Mouse (Mus musculus) heart, adult 2 months (tissue): ENCODE measurements around the gene 9130213A22Rik. TPM values are rescaled to one million over a fixed set of nuclear protein-coding genes. Genes with fewer than 3 reads are reported as not detected.
A peak's percentile ranks its signal among the peaks of the same experiment; 100 is the strongest.

ENCODE experiments used
- DNase-seq, 2 experiments: peaks; one replicate each; pipeline ENCODE4 v3.0.0; 2021
- H3K27ac ChIP-seq: fragments of 200-600 bp; 2 replicates; pipeline ENCODE4 v1.8.1; 2022
- H3K27me3 ChIP-seq: fragments of 200-500 bp; 2 replicates; pipeline ENCODE4 v1.6.1; 2012; ENCODE audit warnings: mild to moderate bottlenecking, low read length, inconsistent platforms, mixed read lengths; ENCODE audit not compliant: control insufficient read depth, insufficient read depth
- H3K36me3 ChIP-seq: fragments of 200-500 bp; 2 replicates; pipeline ENCODE4 v1.6.1; 2012; ENCODE audit warnings: low read length, inconsistent platforms; ENCODE audit not compliant: control insufficient read depth, insufficient read depth
- H3K4me1 ChIP-seq: fragments of 200-500 bp; 2 replicates; pipeline ENCODE4 v1.6.1; 2011; ENCODE audit warnings: low read length; ENCODE audit not compliant: control insufficient read depth, insufficient read depth
- H3K4me3 ChIP-seq: fragments of 200-600 bp; 2 replicates; pipeline ENCODE4 v1.8.1; 2022
- H3K79me2 ChIP-seq: fragments of 200-500 bp; replicated peaks from 2 replicates; pipeline ENCODE4 v1.6.1; 2012; ENCODE audit warnings: mild to moderate bottlenecking, inconsistent platforms, low read length, moderate library complexity, mixed read lengths; ENCODE audit not compliant: control insufficient read depth, insufficient read depth
- H3K9ac ChIP-seq: fragments of 200-500 bp; 2 replicates; pipeline ENCODE4 v1.6.1; 2012; ENCODE audit warnings: low read depth, mild to moderate bottlenecking, control low read depth, inconsistent platforms, low read length, mixed read lengths
- CTCF ChIP-seq: fragments of 200-600 bp; IDR thresholded peaks from 2 replicates; pipeline ENCODE4 v1.8.1; 2022; ENCODE audit warnings: antibody characterized with exemption, mild to moderate bottlenecking, moderate library complexity
- EP300 ChIP-seq: fragments of 200-500 bp; IDR thresholded peaks from 2 replicates; pipeline ENCODE4 v1.6.1; 2011; ENCODE audit warnings: low read depth, low read length, control low read depth; ENCODE audit not compliant: insufficient read depth
- POLR2A ChIP-seq: fragments of 200-500 bp; IDR thresholded peaks from 2 replicates; pipeline ENCODE4 v1.6.1; 2011; ENCODE audit warnings: mild to moderate bottlenecking, low read depth, low read length, control low read depth; ENCODE audit not compliant: insufficient read depth
- WGBS: fragments of 180-500 bp; shearing (Covaris S2); methylation state at CpG from one replicate; pipeline ENCODE4 v1.1.7; 2018; 5-methylcytosine and 5-hydroxymethylcytosine counted together
- intact Hi-C: fragments of 180-260 bp; cut with DNase I; formaldehyde crosslinking; loops from one replicate; pipeline ENCODE4 v1.15.1; 2025
- polyA plus RNA-seq: library from polyadenylated mRNA; depleted of rRNA; stranded (reverse); fragments of >200 nt; gene quantifications from 2 replicates; pipeline ENCODE4 v1.2.3, GENCODE M21; 2012
- total RNA-seq, 2 experiments: library from RNA; stranded (reverse); gene quantifications; 2 replicates each; pipeline ENCODE4 v1.2.3; 2021

9130213A22Rik gene
- total and polyA plus RNA-seq, 3 experiments: 0.21 to 0.82 (median 0.23) TPM

DNA sequence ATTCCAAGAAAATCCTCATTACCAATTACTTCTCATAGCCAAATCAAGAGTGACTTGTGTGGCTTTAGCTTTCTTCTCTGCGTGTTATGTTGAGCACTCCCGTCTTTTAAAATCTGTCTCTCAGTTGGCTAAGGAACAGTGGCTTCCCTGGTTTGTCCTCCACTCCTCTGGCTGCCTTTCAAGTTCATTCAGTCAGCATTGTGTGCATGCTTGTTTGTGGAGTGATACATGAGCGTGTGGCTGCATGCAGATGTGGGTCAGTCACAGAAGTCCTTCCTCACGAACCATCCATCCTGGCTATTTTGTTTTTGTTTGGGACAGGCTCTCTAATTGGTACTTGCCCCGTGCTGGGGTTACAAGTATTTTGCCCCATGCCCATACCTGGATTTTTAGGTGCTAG lies 45.8 kb downstream of the 9130213A22Rik start:
- H3K4me1 ChIP-seq: peaks cover 3% of the 10 kb centered on the region; the same call in 1 of the 2 replicates
- DNase-seq: no peak

DNA sequence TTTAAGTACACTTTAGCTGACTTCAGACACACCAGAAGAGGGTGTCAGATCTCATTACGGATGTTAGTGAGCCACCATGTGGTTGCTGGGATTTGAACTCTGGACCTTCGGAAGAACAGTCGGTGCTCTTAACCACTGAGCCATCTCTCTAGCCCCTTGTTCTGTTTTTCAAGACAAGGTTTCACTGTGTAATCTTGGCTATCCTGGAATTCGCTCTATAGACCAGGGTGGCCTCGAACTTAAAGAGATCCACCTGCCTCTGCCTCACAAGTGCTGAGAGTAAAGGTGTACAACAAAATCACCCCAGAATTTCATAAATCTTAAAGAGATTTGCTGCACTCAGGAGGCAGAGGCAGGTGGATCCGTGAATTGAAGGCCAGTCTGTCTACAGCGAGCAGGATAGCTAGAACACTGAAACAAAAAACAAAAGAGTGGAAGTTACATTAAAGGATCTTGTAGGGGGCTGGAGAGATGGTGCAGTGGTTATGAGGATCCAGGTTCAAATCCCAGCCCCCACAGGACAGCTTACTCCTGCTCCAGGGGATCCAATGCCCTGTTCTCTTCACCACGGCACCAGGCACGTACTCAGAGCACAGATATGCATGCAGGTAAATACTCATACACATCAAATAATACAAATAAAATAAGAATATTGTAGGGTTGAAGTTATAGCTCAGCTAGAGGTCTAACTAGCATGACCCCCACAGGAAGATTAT lies 46.5 kb downstream of the 9130213A22Rik start:
- Histone ChIP-seq H3K4me3 (no peak overlapping the region), H3K79me2 (no peaks in the 10 kb centered on the region), H3K36me3 (no peaks in the 10 kb centered on the region), H3K9ac (no peak overlapping the region), H3K4me1 (peaks cover 3% of the 10 kb centered on the region; the same call in 1 of the 2 replicates), H3K27ac (no peak overlapping the region), H3K27me3 (no peaks in the 10 kb centered on the region)
- intact Hi-C loops: no loop called here
- WGBS: 55% methylated on average over 9 of the region's 9 CpGs
- no peak for DNase-seq
- TF ChIP-seq CTCF (no peak), EP300 (no peak), POLR2A (no peak)

More for the DNA sequence above, 45.8 kb downstream of the 9130213A22Rik start:
- no peaks in the 10 kb centered on the region for H3K27me3 ChIP-seq
- 47% methylated on average over 5 of the region's 5 CpGs for WGBS
- TF ChIP-seq EP300: no peak
- no peak overlapping the region for H3K4me3 ChIP-seq
- no peak overlapping the region; the same call in 1 of the 2 replicates for H3K27ac ChIP-seq
- intact Hi-C loops: no loop called here
- H3K9ac ChIP-seq: no peak overlapping the region
- no peaks in the 10 kb centered on the region for H3K79me2 ChIP-seq
- no peaks in the 10 kb centered on the region for H3K36me3 ChIP-seq

DNA sequence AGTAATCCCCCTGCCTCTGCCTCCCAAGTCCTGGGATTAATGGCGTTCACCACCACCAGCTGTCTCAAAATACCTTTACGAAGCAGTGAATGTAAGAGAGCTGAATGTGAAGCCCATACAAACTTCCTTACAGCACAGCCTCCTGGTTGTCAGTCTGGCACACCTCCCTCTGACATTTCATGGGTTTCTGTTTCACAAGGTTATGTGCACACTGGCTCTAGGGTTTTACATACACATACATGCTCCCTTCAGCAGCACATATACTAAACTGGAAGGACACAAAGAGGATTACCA lies 47.7 kb downstream of the 9130213A22Rik start:
- H3K36me3 ChIP-seq: no peaks in the 10 kb centered on the region
- WGBS: 65% methylated on average over 2 of the region's 2 CpGs
- no peak overlapping the region for H3K9ac ChIP-seq
- H3K79me2 ChIP-seq: no peaks in the 10 kb centered on the region
- intact Hi-C loops: no loop called here
- H3K4me3 ChIP-seq: no peak overlapping the region
- H3K27ac ChIP-seq: no peak overlapping the region
- no peaks in the 10 kb centered on the region for H3K27me3 ChIP-seq
- DNase-seq: no peak
- TF ChIP-seq CTCF (no peak), EP300 (no peak), POLR2A (no peak)
- peaks cover 4% of the 10 kb centered on the region for H3K4me1 ChIP-seq

DNA sequence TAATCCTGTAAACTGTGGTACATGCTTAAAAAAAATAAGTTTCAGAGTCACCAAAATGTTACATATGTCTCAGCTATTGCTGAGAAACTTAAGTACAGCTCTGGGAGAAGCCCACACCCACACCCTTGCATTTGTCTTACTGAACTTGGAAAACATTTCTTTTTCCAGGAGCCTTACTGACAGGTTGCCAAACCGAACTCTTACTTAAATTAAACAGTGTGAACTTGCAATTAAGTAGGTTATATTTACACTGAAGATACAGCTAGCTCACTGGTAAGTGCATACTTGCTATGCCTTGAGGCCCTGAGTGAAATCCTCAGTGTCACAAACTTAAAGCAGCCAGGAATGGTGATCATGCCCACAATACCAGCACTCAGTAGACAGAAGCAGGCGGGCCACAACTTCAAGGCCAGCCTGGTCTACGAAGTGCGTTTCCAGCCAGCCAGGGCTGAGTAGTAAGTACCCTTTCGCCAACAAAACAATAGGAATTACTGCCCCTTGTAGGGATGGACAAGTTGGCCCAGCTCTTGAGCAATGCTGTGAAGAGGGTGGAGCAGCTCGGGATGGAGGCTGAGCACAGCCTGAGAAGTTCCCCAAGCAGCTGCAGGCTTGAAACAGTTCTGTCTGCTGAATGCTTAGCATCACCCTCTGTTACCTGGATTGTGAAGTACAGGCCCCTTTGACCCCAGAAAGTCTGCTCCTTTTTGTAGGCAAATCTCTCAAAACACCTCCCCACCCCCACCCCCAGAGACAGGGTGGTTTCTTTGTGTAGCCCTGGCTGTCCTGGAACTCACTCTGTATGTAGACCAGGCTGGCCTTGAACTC lies 48.2 kb downstream of the 9130213A22Rik start:
- Histone ChIP-seq H3K4me1 (peaks cover 4% of the 10 kb centered on the region), H3K9ac (0 out of 2 replicates have a peak overlapping the region, but pooled peaks have one; percentile 19), H3K36me3 (no peaks in the 10 kb centered on the region), H3K4me3 (no peak overlapping the region; the same call in 1 of the 2 replicates), H3K27me3 (no peaks in the 10 kb centered on the region), H3K27ac (peak overlapping the region; percentile 95), H3K79me2 (no peaks in the 10 kb centered on the region)
- DNase-seq: no peak
- TF ChIP-seq EP300: no peak
- TF ChIP-seq CTCF: no peak
- no peak for TF ChIP-seq POLR2A
- intact Hi-C loops: loop anchor here (2.0 kb wide), 1 partner anchor 15 kb away; the partner anchor contains the start of gene Vamp2
- WGBS: 50% methylated on average over 6 of the region's 6 CpGs

DNA sequence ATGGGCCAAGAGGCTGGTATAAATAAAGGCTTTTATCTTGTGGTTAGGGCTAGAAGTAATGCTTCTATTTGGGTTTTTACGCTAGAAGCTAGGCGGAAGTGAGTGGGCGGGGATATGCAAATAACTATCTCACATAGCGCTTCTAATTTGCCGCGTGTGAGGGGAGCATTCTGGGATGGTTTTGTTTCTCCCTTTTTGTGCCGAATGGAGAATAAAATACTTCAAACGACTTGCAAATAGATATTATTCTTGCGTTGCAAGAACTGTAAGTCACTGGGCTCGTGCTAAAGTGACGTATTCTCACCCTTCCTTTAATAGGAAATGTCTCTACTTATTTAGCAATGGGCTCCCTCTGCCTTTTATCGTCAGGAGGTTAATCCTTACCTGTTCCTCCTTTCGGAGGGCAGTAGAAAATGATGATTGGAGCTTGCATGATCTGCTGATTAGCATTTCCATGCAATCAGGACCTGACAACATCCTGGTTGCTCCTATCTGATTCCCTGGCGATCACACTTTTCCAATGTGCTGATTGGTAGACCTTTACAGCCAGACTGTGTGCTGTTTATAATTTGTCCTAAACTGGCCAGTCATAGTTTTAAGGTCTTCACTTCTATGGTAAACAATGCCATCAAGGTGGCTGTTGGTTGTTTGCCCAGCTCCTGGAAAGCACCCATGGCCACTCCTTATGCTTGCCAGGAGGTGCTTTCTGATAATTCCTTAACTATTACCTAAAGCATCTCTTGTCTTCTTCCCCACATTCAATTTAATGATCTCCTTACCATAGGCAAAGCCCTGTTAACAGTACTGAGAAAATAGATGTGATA lies 49.1 kb downstream of the 9130213A22Rik start:
- peaks cover 4% of the 10 kb centered on the region for H3K4me1 ChIP-seq
- WGBS: 2% methylated on average over 14 of the region's 14 CpGs
- peak; percentile 97 for TF ChIP-seq POLR2A
- no peak for TF ChIP-seq EP300
- TF ChIP-seq CTCF: peak; percentile 53
- H3K36me3 ChIP-seq: no peaks in the 10 kb centered on the region
- peak overlapping the region; percentile 44 for H3K4me3 ChIP-seq
- H3K27ac ChIP-seq: peak overlapping the region; percentile 95
- no peaks in the 10 kb centered on the region for H3K27me3 ChIP-seq
- no peaks in the 10 kb centered on the region for H3K79me2 ChIP-seq
- H3K9ac ChIP-seq: peak overlapping the region; percentile 90
- intact Hi-C loops: loop anchor here (2.0 kb wide), 1 partner anchor 16 kb away; the partner anchor contains the start of gene Vamp2
- DNase-seq: peak; percentile 74 to 85
